Mouse (Mus musculus) lung, postnatal 14 days (tissue): ENCODE data around the gene Ankrd6.
"Not testable (repeated sequence)": the region's sequence is repeated elsewhere in the genome, so short reads cannot be mapped to it uniquely, and the experiment has no call there.

ENCODE experiments used
- DNase-seq: peaks from one replicate; pipeline ENCODE4 v3.0.0; 2021

Ankrd6 gene

GRCm38 (mm10) chr4:32950356-32951034 is at the start of gene Ankrd6:
Ankrd6 (minus strand) TSS chr4:32950841.
- peak; percentile 74 for DNase-seq

GRCm38 (mm10) chr4:32998996-32999395 is 48.4 kb upstream of the Ankrd6 start:
- DNase-seq, result no peak

DNA sequence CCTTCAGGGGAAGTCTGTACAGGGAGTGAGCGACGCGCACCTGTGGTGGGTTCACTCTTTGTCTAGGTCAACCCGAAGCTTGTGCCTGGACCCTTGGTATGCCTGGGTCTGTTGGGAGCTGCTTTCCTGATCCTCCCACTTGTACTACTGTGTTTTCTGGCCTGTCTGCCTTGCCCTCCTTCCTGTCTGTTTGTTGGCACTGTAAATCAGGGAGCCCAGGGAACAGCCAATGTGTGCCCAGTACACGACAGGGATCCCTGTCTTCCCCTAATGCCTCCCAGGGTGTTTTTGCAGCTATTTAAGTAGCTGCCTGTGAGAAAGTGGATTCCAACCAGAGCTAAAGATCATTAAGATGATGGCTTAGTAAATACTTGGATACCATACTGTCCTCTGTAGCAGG is 46.9 kb upstream of the Ankrd6 start:
- DNase-seq, result no peak

- no peak for DNase-seq
These were observed 45.4 kb upstream of the Ankrd6 start for GRCm38 (mm10) chr4:32996083-32996482.

GRCm38 (mm10) chr4:32994168-32994567 is 43.5 kb upstream of the Ankrd6 start:
- DNase-seq, result no peak

GRCm38 (mm10) chr4:32989346-32989745 is 38.7 kb upstream of the Ankrd6 start:
- DNase-seq, result no peak

DNA sequence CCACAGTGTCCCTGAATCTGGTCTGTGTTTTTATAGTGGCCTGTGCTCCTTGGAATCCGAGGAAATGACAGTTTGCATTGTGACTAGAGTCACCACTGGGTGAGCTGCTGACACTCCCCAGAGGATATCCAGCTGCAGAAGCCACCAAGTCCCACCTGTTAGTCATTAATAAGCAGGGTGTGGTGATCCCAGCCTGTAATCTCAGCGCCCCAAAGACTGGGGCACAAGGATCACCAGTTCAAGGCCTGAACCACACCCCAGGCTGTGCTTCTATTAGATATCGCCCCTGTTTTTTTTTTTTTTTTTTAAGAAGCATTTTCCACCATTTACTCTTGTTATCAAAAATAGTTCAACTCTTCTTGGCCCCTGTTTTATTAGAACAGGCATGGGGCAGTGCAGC is 36.4 kb upstream of the Ankrd6 start:
- no peak for DNase-seq

DNA sequence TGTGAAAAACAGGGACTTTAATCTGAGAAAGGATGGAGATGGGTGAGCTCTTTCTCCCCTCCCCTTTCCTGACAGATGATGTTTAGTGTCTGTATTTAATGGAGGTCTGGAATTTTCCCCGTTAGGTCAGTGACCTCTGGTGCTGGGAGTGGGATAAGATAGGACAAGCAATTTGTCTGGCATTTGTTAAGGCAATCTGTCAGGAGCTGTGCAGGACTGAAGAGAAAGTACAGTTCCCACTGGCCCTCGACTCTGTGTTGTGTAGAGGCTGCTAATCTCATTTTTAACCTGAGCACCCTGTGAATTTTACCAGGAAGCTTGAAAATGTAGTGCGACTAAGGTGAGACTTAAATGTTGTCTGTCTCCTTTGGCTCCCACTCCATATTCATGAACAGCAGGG is 35.0 kb upstream of the Ankrd6 start:
- no peak for DNase-seq

GRCm38 (mm10) chr4:32984801-32985675 is 34.4 kb upstream of the Ankrd6 start:
- no peak for DNase-seq

DNA sequence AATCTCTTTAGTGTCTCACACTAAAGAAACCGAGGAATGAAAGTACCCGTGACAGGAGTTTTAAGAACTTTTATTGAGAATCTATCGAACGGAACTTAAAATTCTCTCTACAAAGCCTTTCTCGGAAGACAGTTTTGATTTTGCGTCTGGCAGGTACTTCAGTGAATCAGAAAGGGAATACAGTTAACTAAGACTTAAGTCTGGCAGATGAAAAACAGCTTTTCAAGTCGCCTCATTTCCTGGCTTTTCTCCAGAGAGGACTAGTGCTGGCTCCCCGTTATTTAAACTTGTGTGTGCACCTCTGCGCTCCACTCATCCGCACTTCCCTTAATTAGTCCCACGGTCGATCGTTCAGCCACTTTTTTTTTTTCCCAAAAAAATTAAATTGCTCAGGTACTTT is 33.6 kb upstream of the Ankrd6 start:
- DNase-seq, result peak; percentile 2

DNA sequence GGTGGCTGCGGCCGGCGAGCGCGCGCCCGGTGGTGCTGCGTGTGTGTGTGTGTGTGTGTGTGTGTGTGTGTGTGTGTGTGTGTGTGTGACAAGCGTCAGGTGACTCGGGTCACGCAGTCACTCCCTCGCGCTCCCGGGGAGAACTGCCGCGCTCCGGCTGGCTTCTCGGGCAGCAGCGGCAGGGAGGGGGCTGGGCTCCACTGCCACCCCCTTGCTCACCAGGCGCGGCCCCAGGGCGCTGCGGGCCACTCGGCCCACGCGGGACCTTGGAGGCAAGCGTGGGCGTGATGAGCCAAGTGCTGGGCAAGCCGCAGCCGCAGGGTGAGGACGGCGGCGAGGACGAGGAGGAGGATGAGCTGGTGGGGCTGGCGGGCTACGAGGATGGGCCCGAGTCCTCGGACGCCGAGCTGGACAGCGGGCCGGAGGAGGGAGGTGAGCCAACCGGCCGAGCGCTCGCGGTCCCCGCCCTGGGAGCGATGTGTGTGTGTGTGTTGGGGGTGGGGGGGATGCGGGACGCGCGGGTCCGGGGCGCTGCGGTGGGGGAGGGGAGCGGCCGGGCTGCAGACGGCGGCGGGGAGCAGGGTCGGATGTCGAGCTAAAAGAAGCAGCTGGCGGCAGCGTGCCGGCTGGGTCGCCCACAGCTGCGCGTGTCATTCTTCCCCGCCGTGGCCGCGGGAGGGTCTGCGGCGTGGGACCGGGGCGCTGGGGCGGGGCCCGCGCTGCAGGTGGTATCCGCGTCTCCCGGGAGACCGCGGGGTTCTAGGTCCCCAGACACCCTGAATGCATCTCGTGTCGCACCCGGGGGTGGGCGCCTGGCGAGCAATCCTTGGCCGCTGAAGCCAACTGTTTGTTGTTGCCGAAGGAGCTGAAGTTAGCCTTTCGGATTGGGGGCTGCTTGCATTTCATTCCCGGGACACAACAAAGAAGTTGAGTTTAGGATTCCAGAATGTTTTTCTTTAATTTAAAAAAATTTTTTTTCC is 32.8 kb upstream of the Ankrd6 start:
- DNase-seq, result peak; percentile 28

DNA sequence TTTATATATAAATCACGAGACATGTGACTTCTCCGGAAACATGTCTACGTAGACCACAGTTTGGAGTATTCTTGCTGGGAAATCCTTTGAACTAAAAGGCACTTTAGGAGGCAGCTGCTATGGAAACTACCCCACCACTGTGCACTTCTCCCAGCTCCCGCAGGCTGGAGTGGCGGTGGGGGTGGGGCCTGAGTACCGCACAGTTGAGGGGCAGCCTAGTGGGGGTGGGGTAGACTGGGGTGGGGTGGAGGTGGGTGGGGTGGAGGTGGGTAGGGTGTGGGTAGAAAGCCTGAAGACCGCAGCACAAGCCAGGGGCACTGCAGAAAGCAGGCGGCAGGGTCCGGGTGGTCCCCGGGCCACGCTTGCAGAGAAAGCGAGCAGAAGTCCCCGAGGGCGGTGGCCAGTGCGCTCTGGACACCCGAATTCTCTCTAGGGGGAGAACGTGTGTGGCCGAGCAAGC is 32.1 kb upstream of the Ankrd6 start, which contains the start of gene Rragd:
Rragd (plus strand) TSS at position 322 of the 460 bp plus-strand sequence.
- DNase-seq, result peak; percentile 17

DNA sequence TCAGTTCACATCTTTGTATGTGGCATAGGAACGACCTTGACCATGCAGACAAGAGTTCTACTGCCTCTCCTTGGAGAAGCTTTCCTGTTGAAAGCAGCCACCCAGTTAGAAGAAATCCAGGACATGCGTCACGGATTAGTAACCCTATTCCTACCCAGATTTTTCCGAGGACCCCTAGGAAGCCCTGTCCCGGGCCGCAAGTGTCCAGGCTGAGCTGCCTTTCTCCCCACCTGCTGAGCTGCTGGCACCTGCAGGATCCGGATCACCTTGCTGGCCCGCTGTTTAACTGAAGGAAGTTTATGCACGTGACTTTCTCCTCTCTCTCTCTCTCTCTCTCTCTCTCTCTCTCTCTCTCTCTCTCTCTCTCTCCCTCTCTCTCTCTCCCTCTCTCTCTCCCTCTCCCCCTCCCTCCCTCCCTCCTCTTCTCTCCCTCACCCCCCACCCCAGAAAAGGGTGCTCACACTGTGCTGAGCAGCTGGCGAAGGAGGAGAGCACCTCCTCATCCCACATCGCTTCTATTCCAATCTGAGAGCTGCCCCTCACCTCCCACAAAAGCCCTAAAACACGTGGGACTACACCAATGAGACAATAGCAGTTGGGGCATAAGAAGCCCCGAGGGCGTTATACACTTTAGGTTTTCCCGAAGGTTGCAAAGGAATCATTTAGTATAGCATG is 31.5 kb upstream of the Ankrd6 start:
- DNase-seq, result no peak

DNA sequence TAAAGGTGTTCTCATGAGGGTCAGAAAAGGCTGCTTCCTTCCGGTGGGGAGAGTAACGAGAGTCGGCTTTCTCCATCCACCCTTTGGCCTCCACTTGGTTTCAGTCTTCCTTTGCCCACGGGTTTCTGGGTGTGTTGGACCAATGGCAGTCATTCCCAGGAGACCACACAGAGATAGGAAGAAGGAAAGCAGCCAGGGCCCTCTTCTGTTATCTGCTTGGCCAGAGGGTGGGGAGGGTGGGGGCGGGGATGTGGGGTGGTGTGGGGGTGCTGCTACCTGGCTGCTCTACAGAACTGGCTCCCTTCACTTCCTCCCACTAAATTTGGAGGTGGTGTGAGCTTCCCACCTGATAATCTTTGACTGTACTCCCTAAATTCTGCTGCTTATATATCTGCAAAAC is 31.0 kb upstream of the Ankrd6 start:
- DNase-seq, result no peak

- no peak for DNase-seq
These were observed 29.4 kb upstream of the Ankrd6 start for GRCm38 (mm10) chr4:32980061-32980460.

DNA sequence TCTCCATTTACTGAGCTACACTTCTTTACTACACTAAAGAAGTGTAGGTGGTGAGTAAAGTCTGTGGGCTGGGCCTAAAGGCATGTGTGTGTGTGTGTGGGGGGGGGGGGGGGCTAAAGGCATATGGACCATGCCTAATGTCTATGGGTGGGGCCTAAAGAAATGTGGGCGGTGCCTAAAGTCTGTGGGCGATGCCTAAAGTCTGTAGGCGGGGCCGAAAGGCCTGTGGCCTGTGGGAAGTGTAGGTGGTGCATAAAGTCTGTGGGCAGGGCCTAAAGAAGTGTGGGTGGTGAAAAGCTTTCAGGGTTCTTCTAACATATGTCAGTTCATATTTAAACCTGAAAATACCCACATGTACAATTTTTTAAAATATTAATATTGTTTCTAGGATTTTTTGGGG is 26.7 kb upstream of the Ankrd6 start:
- no peak for DNase-seq

- DNase-seq, result not testable (repeated sequence)
These were observed 14.0 kb upstream of the Ankrd6 start for GRCm38 (mm10) chr4:32964619-32965018.

- DNase-seq, result no peak
These were observed 10.8 kb upstream of the Ankrd6 start for GRCm38 (mm10) chr4:32961394-32961793.

GRCm38 (mm10) chr4:32956423-32956822 is 5.8 kb upstream of the Ankrd6 start:
- DNase-seq, result no peak

GRCm38 (mm10) chr4:32952681-32953080 is 2.0 kb upstream of the Ankrd6 start:
- no peak for DNase-seq

- DNase-seq, result no peak
These were observed 647 bp upstream of the Ankrd6 start for GRCm38 (mm10) chr4:32951035-32951940.
